Mouse (Mus musculus): ENCODE results near the gene Kank3. TPM values are rescaled to one million over a fixed set of nuclear protein-coding genes. Genes with fewer than 3 reads are reported as not detected.

The Kank3 gene
- 10 to 100 TPM; 18.5 to 20.7 TPM for total RNA-seq (2021)
- long read RNA-seq, experiment 1, transcript Kank3-201 (11 exons, 2,641 nt) = major isoform, 21 of 61 reads
- long read RNA-seq, experiment 1, partial matches to known transcripts = 5 of 61 reads
- long read RNA-seq, experiment 1, other reads (novel, unspliced or antisense) = 30 of 61 reads
- long read RNA-seq, experiment 2, transcript Kank3-201 (11 exons, 2,641 nt) = major isoform, 38 of 46 reads
- long read RNA-seq, experiment 2, partial matches to known transcripts = 4 of 46 reads
- long read RNA-seq, experiment 2, other reads (novel, unspliced or antisense) = 3 of 46 reads

DNA sequence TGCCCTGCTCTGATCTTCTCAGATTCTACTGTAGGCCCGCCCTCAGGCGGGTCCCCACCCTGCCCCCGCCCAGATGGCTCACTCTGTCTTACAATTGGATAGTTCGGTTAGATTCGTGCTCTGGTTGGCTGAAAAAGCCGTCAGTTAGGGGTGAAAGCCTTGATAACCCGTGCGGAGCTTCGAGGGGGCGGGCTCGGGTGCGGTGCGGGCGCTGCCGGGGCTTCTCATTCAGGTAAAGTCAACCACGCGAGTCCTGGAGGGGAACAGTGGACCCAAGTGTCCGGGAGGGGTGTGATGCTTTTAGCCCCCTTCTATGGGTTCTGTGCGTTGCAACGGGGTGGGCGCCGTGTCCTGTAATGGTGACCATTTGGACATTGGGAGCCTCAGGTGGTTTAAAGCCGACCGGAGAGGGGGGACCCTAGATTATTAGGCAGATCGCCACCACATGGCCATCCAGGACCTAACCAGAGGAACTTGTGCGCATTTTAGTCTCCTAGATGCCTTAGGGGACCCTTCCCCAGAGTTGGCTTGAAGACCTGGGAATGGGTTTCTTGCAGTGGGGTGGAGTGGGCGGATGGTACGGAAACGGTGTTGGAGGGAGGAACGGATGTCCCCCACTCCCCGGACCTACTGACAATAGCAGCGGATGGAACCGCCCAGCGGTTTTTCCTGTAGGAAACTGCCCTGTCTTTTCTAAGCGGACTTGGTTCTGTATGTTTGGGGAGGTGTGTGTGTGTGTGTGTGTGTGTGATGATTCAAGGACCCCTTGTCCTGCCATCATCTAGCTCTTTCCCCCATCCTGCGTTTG, at the start of gene Kank3:
Gene Kank3 (plus strand): TSS at position 186 of the 808 bp plus-strand sequence.
- DNase-seq = peak; percentile 92

DNA sequence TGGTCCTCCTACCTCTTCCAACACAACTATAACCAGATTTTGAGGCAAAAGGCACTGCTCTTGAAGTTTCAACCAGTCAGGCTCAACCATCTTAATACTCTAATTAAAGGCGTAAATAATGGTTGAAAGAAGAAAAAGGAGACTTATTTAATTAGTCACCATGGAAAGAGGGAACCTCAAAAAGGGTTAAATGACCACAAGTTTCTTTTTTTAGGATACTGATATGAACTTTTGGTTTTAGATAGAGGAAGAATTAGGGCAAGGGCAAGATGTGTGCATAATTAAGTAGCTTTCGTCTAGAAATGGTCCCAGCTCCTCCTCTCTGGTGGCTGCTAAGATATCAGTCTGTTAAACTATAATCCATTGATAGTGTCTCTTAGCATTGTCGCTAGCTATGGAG, 43.9 kb upstream of the Kank3 start:
- no peak for DNase-seq

DNA sequence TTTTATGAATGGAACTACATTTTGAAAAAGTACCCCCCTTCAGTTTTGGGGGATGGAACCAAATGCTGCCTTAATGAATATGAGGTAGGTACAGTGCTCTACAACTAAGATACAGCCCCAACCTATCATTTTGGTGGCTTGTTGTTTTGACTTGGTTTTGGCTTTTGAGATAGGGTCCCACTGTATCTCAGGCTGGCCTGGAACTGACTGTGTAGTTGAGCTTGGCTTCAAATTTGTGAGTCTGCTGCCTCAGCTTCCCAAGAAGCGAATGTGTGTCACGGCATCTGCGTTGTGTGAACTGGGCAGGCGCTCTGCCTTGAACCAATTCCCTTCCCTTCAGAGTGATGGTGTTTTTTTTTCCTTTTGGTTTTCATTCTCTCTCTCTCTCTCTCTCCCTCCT, 38.7 kb upstream of the Kank3 start:
- DNase-seq = no peak

DNA sequence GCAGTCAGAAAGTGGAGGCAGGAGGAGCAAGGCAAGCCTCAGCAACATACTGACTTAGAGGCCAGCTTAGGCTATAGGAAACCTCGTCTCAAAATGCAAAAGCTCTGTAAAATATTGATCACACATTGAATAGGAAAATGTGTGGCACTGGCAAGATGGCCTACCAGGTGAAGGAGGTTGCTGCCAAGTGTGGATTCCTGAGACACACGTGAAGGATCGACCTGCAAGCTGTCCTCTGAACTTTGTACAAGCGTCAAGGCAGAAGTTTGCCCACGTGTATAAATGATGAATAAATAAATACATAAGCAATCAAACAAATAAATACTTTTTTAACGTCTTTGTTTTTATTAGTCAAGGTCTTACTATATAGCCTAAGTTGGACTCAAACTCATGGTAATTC, 36.9 kb upstream of the Kank3 start:
- no peak for DNase-seq

DNA sequence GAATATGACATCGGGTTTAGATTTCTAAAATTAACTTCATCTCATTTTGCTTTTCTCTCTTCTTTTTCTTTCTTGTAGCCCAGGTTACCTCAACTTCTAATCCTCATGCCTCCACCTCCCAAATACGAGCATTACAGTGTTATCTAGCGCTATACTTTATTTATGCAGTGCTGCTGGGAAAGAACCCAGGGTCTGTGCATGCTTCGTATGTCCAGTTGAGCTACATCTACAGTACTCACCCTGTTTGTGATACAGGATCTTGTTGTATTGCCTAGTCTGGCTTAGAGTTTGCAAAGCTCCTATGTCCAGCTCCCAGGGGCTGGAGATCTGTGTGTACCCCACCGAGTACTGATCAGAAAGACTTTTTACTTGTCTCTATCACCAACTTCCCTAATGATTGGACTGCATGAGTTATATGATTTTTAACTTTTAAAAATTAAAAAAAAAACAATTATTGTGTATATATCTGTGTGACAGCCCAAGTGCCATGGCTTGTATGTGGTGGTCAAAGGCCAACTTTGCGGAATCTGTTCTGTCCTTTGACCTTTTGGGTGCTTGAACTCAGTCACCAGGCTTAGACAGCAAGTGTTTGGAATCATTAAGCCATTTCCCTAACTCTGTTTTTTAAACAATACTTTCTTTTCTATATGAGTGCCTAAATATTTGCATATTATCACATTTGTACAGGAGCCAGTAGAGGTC, 36.3 kb upstream of the Kank3 start:
- DNase-seq = no peak

DNA sequence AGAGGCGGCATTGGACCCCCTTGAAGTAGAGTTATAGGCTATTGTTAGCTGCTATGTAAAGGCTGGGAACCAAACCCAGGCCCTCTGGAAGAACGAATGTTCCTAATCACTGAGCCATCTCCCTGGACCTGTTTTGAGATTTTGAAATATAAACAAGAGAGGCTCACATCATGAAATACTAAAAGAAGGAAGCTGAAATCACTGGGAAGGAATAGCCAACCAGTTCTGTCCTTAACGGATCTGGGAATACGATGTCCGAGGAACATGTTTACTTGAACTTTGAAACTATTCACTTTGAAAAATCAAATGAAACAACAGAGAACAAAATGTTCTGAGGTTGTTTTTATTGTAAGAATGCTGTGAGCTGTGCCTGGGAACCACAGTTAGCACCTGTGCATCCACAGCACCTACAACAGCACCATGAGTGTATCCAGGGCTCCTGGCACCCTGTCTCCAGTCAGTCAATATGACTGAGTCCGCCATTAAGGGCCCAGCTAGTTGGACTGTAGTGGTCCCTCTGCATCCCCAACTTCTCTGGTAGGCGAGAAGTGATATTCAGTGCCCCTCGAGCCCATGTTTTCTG, 35.7 kb upstream of the Kank3 start:
- DNase-seq = no peak

DNA sequence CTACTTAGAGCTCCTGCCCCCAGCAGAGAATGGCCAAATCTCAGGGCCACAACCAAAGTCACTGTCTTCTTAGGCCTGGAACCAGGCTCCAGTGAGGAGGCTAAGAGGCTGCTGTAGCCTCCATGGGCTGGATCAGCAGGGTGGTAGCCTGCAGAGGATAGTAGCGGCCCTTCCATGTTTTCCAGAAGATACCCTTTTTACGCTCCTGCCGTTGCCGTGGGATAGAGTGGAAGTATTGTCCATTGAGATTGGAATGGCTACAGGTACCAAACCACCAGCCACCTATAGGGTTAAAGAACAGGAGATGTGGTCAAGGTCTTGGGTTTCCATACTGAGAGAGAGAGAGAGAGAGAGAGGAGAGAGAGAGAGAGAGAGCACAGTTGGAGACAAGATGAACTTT, 35.0 kb upstream of the Kank3 start:
- DNase-seq = no peak

DNA sequence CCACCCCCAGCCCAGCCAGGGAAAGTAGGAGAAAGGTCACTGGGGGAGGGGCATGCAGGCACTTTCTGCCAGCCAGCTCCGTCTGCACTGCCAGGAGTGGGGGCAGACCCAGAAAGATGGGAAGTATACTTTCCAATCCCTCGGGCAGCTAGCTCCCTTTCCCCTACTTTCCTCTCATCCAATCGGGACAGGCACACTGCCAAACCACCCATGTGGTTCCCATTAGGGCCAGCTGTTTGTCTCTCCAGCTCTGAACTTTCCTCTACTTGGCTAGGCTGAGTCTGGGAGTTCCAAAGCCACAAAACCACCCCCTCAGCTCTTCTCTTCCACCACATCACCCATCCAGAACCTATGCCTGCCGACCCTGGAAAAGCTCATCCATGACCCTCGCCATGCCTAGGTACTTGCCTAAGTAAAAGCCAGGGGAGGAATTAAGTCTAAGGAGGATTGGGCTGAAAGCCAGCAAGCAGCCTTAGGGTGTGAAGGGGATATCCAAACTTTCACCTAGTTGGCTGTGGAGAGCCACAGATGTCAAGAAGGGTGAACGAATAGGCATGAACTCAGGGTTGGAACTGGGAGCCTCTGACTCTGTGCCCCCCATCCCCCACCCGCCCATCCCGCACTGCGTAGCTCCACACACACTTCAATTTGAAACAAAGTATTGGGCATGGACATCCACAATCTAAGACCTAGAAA, 30.9 kb upstream of the Kank3 start:
- DNase-seq = peak; percentile 93

DNA sequence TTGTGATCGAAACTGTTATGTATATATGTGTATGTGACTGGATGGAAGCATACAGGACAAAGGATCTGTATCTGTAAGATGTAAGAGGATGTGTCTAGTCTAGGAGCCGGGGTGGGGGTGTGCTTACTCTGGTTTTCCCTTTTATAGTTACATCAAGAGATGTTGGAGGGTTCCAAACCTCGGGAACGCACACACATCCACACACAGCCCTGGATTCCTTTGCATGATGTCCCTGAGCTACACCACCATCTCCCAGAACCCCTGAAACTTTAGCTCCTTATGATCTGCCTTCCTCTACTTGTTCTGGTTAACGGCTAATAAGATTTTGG, 30.4 kb upstream of the Kank3 start:
- no peak for DNase-seq

DNA sequence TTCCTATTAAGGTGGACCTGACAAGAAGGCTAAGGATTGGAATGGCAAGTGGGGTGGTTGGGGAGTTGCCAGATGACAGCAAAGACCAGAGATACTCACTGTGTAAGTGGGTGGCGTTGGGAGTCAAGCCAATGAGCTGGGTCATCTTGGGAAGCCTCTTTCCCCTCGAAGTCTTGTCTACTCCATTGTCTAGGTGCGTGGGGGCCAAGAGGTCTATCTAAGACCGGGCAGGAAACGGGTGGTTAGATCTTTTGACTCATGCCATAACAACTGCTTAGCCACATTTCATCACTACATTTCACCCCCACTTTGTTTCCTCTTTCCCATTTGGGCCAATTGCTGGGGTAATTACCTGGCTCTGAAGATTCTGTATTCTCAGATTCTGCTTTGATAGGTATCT, 29.9 kb upstream of the Kank3 start:
- DNase-seq = no peak

DNA sequence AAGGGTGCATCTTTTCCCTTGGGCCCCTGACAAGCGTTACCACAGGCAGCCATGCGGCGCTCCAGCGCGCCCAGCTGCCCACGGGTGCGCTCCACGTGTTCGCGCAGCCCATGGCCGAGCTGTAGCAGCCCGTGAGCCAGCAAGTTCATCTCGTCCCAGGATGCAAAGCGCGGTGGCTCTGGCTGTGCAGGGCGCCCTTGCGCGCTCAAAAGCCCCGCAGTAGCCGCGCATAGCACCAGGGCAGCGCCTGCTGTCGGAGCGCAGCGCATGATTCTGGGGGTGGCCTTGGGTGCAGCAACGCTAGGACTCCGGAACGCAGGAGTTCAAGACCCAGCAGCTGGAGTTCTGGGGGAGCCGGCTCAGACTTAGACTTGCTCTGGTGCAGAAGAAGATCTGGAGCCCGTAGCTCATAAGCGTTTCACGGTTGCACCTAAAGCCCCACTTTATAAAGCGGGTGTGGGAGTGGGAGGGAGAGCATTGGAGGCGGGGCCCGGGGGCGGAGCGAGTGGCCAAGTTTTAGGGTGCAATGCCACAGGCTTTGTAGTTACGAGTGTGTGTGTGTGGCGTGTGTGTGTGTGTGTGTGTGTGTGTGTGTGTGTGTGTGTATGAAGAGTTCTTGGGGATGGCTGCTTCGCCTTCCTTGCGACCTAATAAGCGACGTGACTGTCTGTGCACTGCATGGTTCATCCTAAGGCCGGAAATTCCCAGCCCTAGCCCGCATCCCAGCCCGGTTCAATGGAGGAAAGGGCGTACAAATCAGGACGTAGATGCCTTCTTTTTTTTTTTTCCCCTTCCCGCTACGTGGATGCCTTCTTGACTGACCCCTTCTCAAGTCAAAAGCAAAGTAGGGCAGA, 29.0 kb upstream of the Kank3 start, which contains the start of gene Angptl4:
Gene Angptl4 (minus strand): TSS at position 707 of the 854 bp plus-strand sequence.
- peak; percentile 80 for DNase-seq

DNA sequence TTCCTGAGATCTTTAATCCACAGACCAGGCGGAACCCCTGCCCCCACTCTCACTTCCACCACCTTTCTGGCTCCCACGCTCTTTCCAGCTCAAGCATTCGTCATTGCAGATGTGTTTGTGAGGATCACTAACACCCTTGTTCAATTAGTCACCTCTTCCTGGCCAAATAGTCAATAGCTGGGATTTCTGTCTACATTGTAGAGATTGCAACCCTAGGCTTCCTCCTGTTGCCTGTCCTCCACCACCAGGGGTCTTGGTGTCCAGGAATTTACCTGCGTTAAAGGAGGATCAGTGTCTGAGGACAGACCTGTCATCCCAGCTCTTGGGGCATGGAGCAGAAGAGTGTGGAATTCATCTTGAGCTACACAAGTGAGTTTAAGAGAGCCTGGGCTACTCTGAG, 28.3 kb upstream of the Kank3 start:
- no peak for DNase-seq

DNA sequence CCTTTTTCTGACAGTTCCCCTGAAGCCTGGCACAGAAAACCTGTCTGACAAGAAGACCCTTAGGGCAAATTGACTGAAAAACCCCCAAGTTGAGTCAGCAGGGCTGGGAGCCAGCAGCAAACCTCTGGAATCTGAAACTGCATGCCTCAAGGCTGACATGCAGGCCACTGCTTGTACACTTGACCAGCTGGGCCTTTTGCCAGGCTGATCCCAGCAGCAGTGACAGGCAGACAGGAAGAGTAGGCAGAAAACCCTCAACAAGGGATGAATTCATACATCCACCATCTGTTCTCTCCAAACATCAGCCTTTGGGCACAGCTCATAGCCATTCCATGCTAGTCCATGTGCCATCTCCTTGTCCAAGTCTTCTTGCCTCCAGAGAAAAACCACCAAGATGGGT, 26.9 kb upstream of the Kank3 start:
- peak; percentile 78 for DNase-seq

DNA sequence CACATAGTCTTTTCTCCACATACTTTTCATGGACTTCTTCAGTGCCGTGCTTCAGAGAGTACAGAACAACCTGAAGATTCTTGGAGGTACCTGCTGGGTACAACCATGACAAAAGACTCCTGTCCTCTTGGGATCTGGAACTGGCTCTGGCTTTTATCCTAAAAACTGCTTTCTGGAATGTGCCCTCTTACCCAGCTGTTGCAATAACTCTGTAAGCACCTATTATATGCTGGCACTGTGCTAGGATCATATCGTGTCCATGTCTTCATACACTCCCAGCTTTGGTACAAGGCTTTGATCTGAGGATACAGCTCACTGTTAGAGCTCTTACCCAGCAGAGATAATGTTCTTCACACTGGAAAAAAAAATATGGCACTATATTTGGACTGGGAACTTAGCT, 25.4 kb upstream of the Kank3 start:
- no peak for DNase-seq

DNA sequence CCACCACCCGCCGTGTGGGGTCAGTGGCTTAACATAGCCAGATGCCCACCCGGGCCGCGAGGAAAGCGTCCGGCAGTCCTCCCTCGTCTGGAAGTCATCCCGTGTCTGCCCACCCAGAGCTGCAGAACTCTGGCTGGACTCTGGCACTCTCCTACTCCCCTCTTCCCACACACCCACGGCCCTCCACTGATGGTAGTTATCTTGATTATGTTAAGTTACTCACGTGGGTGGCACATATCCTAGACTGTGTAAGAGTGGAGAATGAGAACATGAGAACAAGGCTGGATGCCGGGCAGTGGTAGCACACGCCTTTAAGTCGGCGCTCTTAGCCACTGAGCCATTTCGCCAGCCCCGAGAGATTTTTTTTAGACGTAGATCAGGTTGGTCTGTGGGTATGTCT, 23.9 kb upstream of the Kank3 start:
- DNase-seq = no peak

DNA sequence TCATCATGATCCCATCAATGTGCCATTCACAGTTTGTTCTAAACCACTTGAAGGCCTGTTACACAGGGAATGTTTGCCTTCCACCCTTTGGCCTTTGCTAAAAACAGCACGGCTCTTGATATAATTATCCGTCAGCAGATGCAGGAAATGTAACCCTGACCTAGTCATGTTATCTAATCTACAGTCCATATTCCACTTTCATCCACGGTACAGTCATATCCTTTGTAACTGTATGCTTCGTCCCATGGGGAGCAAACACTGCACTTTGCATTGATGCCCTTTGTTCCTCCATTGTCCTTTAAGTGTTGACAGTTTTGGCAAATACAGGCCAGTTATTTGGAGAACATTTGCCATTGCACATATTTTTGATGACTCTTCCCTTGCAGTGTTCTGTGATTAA, 21.6 kb upstream of the Kank3 start:
- peak; percentile 20 for DNase-seq

DNA sequence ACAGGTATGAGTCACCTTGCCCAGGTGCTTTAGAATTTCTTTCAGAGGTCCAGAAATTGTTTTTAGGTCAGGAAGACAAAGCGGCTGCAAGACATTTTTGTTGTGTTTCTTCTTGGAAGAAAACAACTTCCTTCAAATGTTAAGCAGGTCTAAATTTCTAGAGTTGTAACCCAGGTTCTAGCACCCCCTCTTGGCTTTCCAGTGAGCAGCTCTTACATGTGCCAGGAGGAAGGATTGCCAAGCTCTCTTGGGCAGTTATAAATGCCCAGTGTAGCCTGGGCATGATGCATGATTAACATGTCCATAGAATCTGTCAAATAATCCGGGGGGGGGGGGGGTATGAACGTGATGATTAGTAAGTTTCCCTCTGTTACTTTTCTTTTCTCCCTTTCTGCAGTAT, 12.0 kb upstream of the Kank3 start:
- DNase-seq = no peak

DNA sequence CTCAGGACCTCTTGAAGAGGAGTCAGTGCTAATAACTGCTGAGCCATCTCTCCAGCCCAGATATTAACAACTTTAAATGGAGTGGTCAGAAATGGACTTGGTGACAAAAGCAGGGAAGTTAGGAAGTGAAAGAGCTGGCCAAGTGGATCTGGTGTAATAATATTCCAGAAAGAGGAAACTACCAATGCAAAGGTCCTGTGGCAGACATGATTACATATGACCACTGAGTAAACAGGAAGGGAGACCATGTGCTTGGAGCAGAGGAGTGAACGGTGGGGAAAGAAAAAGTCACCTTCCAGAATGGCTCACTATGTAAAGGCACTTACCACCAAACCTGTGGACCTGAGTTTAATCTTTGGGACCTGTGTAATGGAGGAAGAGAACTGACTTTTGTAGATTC, 11.0 kb upstream of the Kank3 start:
- no peak for DNase-seq

DNA sequence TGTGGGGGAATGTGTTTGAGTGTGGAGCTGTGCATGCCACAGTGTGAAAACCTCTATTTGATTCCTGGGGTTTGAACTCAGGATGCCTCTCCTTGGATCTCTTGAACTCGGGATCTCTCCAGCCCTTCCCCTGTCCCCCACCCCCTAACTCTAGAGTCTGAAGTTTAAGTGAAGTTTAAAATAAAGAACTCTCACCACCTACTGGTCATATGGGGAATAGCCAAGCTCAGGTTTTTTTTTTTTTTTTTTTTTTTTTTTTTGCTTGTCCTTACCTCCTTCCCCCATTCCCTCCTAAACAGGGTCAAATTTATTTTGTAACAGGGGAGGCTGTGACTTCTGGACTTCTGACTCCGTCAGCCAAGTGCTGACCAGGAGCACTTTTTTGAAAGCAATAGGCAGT, 8.1 kb upstream of the Kank3 start:
- no peak for DNase-seq

DNA sequence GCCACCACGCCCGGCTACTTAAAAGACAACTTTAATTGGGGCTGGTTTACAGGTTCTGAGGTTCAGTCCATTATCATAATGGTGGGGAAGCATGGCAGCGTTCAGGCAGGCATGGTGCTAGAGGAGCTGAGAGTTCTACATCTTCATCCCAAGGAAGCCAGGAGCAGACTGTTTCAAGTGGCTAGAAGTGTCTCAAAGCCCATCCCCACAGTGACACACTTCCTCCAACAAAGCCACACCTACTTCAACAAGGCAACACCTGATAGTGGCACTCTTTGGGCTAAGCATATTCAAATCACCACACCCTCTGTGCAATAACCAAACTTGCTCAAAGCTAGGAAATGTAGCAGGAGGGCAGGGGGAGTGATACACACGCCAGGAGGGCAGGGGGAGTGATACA, 6.1 kb upstream of the Kank3 start:
- DNase-seq = no peak

DNA sequence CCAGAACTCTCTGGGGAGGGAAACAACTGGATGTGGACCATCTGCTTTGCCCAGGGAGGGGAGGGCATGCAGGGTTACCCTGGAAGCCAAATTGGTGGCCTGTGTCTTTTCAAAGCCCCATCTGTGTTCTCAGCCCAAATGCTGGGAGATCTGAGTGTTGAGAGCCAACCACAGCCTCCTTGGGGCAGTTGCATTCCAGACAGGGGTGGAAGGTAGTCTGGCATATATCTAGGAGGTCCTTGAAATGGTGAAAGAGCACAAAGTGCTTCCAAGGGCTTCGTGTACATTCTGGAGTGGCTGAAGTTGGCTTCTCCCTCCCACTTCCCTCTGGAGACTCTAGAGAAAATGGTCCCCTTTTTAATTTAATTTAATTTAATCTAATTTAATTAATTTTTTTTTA, 5.6 kb upstream of the Kank3 start:
- no peak for DNase-seq
